Mouse (Mus musculus): ENCODE data around the gene Cyp3a13.
"Not testable (repeated sequence)": the region's sequence is repeated elsewhere in the genome, so short reads cannot be mapped to it uniquely, and the experiment has no call there.

DNA sequence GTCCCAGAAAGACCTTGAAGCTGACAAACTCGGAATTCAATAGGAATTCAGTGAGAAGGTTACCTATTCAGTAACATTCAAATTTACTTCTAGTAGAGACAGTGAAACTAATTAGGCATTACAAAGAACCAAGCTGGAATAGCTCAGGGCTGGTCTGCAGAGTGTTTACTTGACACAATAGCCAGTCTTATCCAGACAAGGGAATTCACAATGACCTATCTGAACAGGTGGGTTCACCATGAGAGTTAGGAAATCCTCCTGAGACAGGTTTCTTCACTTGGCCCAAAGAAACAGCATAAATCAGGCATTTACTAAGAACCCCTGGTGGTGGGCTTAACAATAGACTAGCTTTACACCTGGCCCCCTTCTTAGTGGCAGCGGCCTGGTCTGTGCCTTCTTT is 12.5 kb upstream of the Cyp3a13 start:
- not testable (repeated sequence) for TF ChIP-seq POLR2A, CTCF (IDR thresholded peaks at IDR 0.05; ENCODE audit: insufficient read depth, low read depth, low read length)

All from olfactory bulb, adult 2 months (tissue).